Mouse (Mus musculus): ENCODE results near the gene Rpp14.
A peak's percentile ranks its signal among the peaks of the same experiment; 100 is the strongest.

The Rpp14 gene

GRCm38 (mm10) chr14:8080165-8080679, at the start of gene Rpp14:
Rpp14 (plus strand) TSS chr14:8080367.
- peak; percentile 97 for DNase-seq

GRCm38 (mm10) chr14:8030535-8030934, 49.6 kb upstream of the Rpp14 start:
- peak; percentile 48 for DNase-seq

GRCm38 (mm10) chr14:8032087-8032944, 47.9 kb upstream of the Rpp14 start:
- peak; percentile 89 for DNase-seq

- DNase-seq: no peak
Measured at GRCm38 (mm10) chr14:8034561-8034960, 45.6 kb upstream of the Rpp14 start.

GRCm38 (mm10) chr14:8035951-8036350, 44.2 kb upstream of the Rpp14 start:
- no peak for DNase-seq

GRCm38 (mm10) chr14:8036406-8036805, 43.8 kb upstream of the Rpp14 start:
- no peak for DNase-seq

- DNase-seq: no peak
Measured at GRCm38 (mm10) chr14:8038150-8038549, 42.0 kb upstream of the Rpp14 start.

- DNase-seq: peak; percentile 84
Measured at GRCm38 (mm10) chr14:8038791-8039448, 41.2 kb upstream of the Rpp14 start.

GRCm38 (mm10) chr14:8040179-8040578, 40.0 kb upstream of the Rpp14 start:
- DNase-seq: no peak

- no peak for DNase-seq
Measured at GRCm38 (mm10) chr14:8040911-8041678, 39.1 kb upstream of the Rpp14 start.

- DNase-seq: no peak
Measured at GRCm38 (mm10) chr14:8042120-8042519, 38.0 kb upstream of the Rpp14 start.

- no peak for DNase-seq
Measured at GRCm38 (mm10) chr14:8042577-8042976, 37.6 kb upstream of the Rpp14 start.

GRCm38 (mm10) chr14:8044330-8044729, 35.8 kb upstream of the Rpp14 start:
- DNase-seq: peak; percentile 68

GRCm38 (mm10) chr14:8044786-8045185, 35.4 kb upstream of the Rpp14 start:
- no peak for DNase-seq

- DNase-seq: no peak
Measured at GRCm38 (mm10) chr14:8045187-8045846, 34.9 kb upstream of the Rpp14 start.

GRCm38 (mm10) chr14:8046839-8047238, 33.3 kb upstream of the Rpp14 start:
- DNase-seq: no peak

GRCm38 (mm10) chr14:8049334-8049733, 30.8 kb upstream of the Rpp14 start:
- DNase-seq: no peak

- no peak for DNase-seq
Measured at GRCm38 (mm10) chr14:8051869-8052268, 28.3 kb upstream of the Rpp14 start.

- no peak for DNase-seq
Measured at GRCm38 (mm10) chr14:8052661-8053060, 27.5 kb upstream of the Rpp14 start.

- no peak for DNase-seq
Measured at GRCm38 (mm10) chr14:8054310-8055102, 25.7 kb upstream of the Rpp14 start.

GRCm38 (mm10) chr14:8056076-8056475, 24.1 kb upstream of the Rpp14 start:
- no peak for DNase-seq

GRCm38 (mm10) chr14:8059938-8060337, 20.2 kb upstream of the Rpp14 start:
- DNase-seq: no peak

Measured in cerebellum, adult 9-10 months (tissue).